Mouse (Mus musculus): ENCODE measurements around the gene Gtf2ird2.

The Gtf2ird2 gene

DNA sequence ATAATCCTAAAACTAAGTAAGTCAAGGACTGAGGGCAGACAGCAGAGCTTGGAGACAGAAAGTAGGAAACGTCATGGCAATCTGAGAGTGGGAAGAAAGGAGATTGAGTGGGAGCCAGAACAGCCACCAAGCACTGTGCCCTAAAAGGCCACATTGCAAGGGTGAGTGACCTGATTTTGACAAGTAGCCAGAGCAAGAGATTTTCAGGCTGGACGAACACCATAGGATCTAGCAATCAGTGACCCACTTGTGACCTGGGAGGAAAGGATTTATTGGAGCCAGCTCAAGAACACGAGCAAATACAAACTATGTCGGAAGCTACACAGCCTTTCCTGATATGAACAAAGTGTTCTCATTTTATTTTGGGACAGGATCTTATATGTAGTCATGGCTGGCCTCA, 1.1 kb upstream of the Gtf2ird2 start:
- no peak for DNase-seq (ENCODE audit: low read depth, low spot score)

- DNase-seq (ENCODE audit: low read depth, low spot score): no peak
These were observed 657 bp upstream of the Gtf2ird2 start for GRCm38 (mm10) chr5:134183162-134183561.

- DNase-seq (ENCODE audit: low read depth, low spot score): no peak
These were observed 2.2 kb downstream of the Gtf2ird2 start for GRCm38 (mm10) chr5:134186059-134186458.

- peak; percentile 69 for DNase-seq (ENCODE audit: low read depth, low spot score)
These were observed 3.3 kb downstream of the Gtf2ird2 start for GRCm38 (mm10) chr5:134186961-134187731.

DNA sequence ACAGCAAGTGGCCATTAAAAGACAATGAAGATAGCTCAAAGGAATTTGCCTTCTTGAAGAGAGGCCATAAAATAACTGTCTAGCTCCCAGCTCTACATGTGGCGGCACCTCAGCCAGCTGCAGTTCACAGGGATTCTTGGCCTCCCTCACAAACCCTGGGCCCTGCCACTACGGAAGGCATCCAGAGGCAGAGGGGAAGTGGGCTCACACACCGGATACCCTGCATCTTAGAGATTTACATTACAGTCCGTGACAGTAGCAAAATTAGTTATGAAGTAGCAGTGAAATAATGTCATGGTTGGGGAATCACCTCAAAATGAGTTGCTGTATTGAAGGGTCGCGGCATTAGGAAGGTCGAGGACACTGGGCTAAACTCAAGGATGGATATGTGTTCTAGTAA, 4.8 kb downstream of the Gtf2ird2 start:
- DNase-seq (ENCODE audit: low read depth, low spot score): no peak

DNA sequence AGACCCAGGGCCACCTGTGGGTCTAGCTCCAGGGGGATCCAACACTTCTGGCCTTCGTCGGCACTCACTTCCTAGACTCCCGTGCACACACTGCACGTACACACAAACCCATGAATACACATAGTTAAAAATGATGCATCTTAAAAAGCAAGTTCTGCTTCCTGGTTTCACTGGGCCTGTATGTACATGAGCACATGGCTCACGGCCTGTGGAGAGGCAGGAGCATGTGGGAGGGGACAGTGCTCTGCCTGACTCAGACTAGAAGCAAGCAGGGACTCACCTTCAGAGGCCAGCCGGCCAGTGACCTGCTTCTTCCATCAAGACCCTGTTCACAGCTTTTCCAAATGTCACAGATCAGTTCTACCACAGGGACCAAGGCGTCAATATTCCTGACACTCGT, 9.8 kb downstream of the Gtf2ird2 start:
- no peak for DNase-seq (ENCODE audit: low read depth, low spot score)

DNA sequence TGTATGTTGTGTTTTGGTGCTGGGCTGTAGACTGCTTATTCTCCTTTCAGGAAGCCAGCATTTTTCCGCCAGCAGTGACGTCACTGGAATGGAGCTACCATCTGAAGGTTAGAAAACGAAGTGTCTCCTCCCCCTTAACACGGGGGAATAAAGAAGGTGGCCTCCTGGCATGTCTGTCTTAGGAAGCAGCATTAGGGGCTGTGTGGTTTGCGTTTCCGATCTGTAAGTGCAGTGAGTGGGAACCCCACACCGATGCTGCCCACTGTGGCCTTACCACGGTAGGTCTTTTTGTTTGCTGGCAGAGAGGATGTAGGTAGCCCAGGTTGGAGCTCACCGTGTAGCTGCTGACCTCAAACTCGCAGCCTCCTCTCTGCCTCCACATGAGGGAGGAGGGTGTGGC, 22.9 kb downstream of the Gtf2ird2 start:
- DNase-seq (ENCODE audit: low read depth, low spot score): no peak

GRCm38 (mm10) chr5:134209931-134210554, 26.2 kb downstream of the Gtf2ird2 start:
- no peak for DNase-seq (ENCODE audit: low read depth, low spot score)

DNA sequence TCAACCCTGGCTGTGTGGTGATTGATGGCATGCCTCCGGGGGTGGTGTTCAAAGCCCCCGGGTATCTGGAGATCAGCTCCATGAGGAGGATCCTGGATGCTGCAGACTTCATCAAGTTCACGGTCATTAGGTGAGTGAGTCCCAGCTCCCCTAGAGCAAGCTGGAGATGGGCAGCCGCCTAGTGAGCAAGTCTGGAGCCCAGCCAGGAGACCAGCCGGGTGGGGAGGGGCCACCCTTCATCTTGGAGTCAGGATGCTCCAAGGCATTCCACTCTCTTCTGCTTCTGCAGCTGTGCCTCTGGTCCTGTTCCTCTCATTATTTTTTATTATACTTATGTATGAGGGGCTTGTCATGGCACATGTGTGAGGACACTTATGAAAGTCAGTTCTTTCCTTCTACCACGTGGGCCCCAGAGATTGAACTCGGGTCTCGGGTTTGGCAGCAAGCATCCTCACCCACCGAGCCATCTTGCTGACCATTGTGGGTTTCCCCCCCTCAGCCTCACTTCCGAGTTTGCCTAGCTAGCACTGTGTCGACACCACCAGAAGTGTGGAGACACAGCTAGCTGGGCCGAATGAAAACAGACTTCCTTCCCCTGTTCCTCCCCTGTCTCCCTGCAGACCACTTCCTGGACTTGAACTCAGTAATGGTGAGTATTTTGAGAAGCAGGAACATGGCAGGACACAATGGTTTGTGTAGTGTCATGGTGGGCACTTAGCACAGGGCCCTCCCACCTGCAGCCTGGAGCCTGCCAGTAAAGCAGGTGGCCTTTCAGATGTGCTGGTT, 30.4 kb downstream of the Gtf2ird2 start:
- no peak for DNase-seq (ENCODE audit: low read depth, low spot score)

DNA sequence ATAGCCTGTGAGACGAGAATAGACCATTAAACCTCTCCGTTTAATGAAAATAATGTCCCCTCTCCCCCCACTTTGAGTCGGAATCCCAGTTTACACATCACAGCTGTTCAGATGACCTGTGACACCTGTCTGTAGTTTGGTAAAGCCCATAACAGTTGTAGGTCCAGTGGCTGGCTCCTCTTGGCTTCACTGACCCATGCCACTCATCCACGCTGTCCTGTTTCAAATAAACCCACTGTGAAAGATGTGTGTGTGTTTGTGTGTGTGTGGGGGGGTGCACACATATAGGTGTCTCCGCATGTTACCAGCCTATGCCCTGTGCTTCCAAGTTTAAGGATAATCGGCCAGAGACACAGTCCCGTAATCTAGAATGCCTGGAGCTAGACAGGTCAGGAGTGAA, 34.1 kb downstream of the Gtf2ird2 start:
- DNase-seq (ENCODE audit: low read depth, low spot score): no peak

DNA sequence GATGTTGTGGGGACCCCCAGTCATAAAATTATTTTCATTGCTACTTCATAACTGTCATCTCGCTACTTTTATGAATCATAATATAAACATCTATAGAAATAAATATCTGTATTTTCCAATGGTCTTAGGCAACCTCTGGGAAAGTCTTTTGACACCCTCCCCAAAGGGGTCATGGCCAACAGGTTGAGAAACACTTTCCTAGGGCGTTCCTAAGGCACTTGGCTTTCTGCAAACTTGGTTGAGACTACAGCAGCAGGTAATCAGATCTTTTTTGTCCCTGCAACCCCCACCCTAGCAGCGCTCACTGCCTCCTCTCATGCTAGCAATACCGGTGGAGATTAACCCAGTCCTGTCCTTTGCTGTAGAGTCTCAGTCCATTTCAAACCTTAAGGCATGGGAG, 37.5 kb downstream of the Gtf2ird2 start:
- DNase-seq (ENCODE audit: low read depth, low spot score): no peak

GRCm38 (mm10) chr5:134221708-134222150, 37.9 kb downstream of the Gtf2ird2 start:
- DNase-seq (ENCODE audit: low read depth, low spot score): no peak

GRCm38 (mm10) chr5:134225110-134225901, 41.5 kb downstream of the Gtf2ird2 start:
- no peak for DNase-seq (ENCODE audit: low read depth, low spot score)

DNA sequence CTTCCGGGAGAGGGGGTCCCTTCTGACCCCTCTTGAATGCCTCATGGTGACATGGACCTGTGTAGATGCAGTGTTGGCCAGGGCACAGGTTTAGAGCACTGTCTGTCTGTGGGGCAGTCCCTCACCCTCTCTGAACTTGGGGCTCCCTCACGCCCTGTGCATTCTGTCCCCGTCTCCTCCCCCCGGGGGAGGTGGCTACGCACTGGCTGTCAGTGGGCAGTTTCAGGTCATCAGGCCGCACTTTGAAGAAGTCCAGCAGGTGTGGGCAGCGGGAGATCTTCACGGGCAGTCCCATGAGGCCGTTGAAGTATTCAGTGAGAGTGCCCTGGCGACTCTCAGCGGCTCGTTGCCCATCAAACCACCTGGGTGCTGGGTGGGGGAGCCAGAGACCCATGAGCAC, 43.1 kb downstream of the Gtf2ird2 start:
- no peak for DNase-seq (ENCODE audit: low read depth, low spot score)

- peak; percentile 51 for DNase-seq (ENCODE audit: low read depth, low spot score)
These were observed 43.9 kb downstream of the Gtf2ird2 start for GRCm38 (mm10) chr5:134227574-134228248.

- DNase-seq (ENCODE audit: low read depth, low spot score): no peak
These were observed 44.4 kb downstream of the Gtf2ird2 start for GRCm38 (mm10) chr5:134228249-134228638.

- DNase-seq (ENCODE audit: low read depth, low spot score): no peak
These were observed 45.6 kb downstream of the Gtf2ird2 start, which contains the start of gene Ncf1 for GRCm38 (mm10) chr5:134229391-134229790. Gene Ncf1, minus strand, starts transcription at chr5:134229625.

DNA sequence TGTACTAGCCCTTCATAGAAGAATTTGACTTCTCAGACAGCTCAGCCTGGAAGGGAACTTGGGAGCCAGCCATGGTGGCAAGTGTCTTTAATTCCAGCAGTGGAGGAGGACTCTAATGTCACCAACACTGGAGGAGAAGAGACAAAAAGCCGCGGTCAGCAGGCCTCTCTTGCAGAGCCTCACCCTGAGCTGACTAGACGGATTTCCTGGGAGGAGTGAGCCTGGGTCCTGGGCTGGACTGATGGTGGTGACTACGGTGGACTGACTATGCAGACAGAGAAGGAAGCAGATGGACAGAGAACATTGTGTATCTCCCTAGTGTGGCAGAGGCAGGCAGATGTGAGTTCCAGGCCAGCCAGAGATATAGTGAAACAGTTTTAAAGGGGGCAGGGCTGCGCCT, 47.6 kb downstream of the Gtf2ird2 start:
- no peak for DNase-seq (ENCODE audit: low read depth, low spot score)

- DNase-seq (ENCODE audit: low read depth, low spot score): no peak
These were observed 48.3 kb downstream of the Gtf2ird2 start for GRCm38 (mm10) chr5:134232111-134232510.

- DNase-seq (ENCODE audit: low read depth, low spot score): no peak
These were observed 48.7 kb downstream of the Gtf2ird2 start for GRCm38 (mm10) chr5:134232568-134232967.

DNA sequence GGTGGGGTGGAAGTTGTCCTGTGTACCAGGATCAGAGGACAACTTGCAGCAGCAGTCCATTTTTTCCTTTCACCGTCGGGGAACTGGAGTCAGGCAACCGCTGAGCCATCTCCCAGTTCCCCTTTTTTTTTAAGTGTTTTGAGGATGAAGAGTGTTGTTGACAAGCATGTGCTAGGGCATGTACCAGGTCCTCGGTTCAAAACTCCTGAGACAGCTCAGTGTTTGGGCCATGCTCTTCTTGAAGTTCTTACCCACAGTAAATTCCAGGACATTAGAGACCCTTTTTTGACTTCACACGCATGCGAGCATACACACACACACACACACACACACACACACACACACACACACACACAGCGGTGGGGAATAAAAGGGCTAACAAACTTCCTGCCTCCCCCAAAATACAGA, 49.4 kb downstream of the Gtf2ird2 start:
- DNase-seq (ENCODE audit: low read depth, low spot score): no peak

All from forelimb bud, embryonic 11.5 days (tissue).